Mouse (Mus musculus): ENCODE data around the gene Rpl13a.
"Not testable (repeated sequence)": the region's sequence is repeated elsewhere in the genome, so short reads cannot be mapped to it uniquely, and the experiment has no call there.

Rpl13a gene

DNA sequence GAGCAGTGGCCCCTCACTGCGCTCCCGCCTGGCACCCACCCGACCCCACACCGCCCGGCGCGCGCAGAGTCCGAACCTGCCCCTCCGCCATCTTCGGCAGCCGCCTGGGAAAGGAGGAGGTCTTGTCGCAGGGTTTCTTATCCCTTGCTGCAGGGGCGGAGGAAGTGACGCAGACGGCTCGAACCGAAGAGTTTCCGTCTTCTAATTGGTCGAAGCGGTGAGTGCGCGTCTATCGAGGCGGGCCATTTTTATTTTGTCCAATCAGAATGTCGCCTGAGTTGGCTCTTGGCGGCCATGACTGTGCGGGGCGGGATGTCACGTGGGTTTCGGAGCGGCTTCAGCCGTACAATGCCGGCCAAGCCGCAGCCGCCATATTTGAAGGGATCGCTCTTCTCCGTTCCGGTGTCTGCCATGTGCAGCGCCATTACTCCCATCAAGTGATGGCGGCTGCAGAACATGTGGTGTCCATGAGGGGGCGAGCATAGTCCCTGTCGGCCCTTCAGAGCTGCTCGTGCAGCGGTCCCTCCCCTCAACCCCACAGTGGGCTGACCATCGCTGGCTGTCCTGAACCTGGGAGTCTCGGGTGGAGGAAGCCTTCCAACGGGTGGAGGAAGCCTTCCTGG is at the start of gene Rpl13a:
TSS of gene Rpl13a (minus strand) at position 138 of the 623 bp plus-strand sequence.
- DNase-seq = peak; percentile 97 to 98

DNA sequence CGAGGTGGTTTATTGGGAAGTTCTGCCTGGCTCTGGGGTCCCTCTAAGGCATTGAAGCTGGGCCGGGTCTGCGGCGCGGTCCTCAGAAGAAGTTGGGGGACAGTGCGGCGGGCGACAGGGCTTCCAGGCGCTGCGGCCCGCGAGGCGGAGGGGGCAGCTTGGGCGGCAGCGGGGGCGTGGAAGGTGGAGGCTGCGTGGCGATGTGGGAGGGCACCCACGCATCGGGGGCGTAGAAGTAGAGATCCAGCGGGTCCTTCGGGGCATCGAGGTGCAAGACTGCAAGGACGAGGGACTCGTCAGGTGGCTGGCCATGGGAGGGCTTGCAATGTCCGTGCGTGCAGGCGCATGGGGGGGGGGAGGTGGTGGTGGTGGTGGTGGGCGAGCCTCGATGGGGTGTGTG is 47.8 kb upstream of the Rpl13a start:
- no peak for DNase-seq

DNA sequence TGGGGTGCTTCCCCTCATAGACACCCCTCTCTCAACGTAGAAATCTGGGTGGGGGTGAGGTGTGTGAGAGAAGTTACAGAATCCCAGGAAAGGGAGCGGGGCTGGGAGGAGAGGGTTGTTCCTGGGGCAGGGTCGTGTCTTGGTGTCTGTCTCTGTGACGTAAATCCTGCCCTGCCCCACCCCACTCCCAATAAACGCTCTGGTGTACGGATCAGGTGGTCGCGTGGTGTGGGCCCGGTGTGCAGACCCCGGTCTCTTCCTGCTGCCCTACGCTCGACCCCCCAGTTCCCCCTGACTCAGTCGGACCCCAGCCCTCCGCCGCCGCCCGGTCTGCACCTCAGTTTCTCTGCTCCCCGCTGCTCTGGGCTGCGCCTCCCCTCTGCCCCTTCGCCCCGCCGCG is 47.4 kb upstream of the Rpl13a start:
- DNase-seq = no peak

DNA sequence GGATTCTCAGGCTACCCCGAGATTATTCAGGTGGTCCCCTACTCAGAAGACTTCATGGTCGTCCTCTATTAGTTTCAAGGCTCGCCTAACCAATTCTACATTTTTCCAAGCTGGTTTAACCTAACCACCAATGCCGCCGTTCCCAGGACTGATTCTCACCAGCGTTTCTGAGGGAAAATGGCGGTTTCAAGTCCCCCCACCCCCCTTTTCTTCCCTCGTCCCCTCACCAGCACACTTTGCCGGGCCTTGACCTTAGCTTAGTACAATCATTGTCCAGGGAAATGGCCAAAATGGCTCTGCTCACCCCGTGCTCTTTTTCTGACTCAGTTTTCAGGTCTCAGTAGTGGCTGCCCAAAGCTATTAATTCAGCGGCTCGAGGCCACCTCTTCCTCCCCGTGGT is 46.8 kb upstream of the Rpl13a start:
- DNase-seq = no peak

DNA sequence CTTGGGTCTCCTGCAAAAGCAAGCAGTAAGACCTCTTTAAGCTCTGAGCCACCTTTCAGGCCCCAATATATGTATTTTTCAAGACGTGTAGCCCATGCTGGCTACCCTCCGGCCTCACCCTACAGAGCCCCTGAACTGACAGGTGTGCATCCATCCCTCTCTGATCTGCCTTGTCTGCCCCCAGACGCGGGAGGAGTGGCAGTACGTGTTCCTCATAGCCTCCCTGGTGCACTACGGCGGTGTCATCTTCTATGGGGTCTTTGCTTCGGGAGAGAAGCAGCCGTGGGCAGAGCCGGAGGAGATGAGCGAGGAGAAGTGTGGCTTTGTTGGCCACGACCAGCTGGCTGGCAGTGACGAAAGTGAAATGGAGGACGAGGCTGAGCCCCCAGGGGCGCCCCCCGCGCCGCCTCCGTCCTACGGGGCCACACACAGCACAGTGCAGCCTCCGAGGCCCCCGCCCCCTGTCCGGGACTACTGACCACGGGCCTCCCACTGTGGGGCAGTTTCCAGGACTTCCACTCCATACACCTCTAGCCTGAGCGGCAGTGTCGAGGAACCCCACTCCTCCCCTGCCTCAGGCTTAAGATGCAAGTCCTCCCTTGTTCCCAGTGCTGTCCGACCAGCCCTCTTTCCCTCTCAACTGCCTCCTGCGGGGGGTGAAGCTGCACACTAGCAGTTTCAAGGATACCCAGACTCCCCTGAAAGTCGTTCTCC is 46.2 kb upstream of the Rpl13a start:
- no peak for DNase-seq

DNA sequence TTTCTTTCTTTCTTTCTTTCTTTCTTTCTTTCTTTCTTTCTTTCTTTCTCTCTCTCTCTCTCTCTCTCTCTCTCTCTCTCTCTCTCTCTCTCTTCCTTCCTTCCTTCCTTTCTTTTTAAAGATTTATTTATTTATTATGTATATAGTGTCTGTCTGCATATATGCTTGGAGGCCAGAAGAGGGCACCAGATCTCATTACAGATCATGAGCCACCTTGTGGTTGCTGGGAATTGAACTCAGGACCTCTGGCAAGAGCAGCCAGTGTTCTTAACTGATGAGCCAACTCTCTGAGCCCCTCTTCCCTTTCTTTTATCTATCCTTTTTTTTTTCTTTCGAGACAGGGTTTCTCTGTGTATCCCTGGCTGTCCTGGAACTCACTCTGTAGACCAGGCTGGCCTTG is 45.2 kb upstream of the Rpl13a start:
- not testable (repeated sequence) for DNase-seq

DNA sequence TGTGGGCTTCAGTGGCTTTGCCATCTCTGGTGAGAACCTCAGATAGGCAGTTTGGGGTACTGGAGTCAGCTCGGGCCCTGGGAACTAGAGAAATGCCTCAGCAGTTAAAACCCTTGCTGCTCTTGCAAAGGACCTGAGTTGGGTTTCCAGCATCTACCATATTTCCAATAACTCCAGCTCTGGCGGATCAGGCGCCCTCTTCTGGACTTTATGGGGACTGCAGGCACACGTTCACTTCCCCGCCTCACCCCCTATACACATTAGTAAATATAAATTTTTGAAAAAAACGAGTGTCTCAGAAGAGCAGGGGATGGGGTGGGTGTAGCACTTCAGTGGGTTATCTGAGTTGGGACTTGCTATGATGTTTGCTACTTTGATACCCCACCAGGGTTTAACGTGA is 44.4 kb upstream of the Rpl13a start:
- peak; percentile 73 to 74 for DNase-seq

DNA sequence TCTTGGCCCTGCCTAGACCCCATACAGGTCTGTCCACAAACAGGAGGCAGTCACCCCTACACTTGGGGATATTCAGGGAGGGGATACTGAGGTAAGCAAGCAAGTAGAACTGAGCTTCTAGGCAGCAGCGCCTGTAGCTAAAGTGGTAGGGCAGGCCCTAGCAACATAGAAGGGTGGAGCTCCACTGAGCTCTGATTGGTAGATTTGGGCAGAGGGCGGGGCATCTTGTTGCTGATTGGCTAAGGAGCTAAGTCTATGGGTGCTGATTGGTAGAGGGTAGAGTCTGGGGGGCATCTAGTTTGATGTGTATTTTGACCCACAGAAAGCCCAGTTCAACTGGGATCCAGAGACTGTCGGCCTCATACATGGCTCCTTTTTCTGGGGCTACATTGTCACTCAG is 40.9 kb upstream of the Rpl13a start:
- peak; percentile 43 to 47 for DNase-seq

DNA sequence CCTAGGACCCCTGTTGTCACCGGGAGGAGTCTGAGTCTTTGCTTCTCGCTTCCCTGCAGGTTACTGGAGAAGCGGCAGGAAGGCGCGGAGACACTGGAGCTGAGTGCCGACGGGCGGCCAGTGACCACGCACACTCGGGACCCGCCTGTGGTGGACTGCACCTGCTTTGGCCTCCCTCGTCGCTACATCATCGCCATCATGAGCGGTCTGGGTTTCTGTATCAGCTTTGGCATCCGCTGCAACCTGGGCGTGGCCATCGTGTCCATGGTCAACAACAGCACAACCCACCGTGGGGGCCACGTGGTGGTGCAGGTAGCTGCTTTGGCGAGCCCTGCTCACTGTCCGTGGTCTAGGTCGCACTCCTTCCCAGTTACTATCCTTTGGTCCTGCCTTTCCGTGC is 40.1 kb upstream of the Rpl13a start:
- no peak for DNase-seq

DNA sequence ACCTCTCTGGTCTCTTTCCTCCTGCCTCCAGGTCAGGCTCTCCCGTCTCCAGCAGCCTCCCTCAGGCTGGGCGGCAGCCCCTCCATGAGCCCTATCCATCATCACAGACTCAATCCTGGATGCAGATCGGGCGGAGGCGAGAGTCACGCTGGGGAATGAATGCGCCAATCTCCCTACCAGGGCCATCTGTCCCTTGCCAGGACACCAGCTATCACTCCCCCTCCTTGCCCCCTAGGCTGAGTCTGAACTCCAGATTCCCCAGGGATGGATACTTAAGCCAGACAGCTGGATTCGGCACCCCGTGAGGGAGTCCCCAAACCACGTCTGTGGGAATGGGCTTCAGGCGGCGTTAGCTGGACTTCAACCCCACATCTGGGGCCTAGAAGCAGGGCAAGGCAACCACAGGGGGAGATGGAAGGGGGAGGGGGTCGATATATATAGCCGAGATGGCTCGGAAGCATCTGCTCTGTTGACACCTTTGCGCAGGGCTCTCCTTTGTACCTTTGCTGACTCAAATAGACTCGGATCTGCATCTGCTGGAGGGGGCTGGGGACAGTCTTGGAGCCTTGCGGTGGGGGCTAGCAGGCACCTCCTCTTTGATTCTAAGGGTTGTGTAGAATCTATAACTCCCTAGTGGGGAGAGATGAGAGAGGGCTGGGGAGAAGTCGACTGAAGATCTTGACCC is 39.3 kb upstream of the Rpl13a start:
- no peak for DNase-seq

DNA sequence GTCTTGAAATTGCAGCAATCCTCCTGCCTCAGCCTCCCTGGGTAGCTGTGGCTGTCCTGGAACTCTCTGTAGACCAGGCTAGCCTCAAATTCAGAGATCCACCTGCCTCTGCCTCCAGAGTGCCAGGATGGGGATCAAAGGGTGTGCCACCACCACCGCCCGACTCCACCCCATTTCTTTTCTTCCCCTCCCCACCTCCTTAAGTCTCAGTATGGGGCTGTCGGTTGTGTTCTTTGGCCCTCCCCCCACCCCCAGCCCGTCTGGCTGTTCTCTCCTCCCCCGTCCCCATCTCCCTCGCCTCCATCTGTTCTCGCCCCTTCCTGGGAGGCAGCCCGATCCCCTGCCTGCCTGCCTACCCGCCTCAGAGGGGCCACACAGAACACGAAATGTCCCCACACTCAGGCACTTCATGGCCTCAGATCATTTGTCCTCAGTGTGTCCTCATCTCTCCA is 38.4 kb upstream of the Rpl13a start:
- no peak for DNase-seq

DNA sequence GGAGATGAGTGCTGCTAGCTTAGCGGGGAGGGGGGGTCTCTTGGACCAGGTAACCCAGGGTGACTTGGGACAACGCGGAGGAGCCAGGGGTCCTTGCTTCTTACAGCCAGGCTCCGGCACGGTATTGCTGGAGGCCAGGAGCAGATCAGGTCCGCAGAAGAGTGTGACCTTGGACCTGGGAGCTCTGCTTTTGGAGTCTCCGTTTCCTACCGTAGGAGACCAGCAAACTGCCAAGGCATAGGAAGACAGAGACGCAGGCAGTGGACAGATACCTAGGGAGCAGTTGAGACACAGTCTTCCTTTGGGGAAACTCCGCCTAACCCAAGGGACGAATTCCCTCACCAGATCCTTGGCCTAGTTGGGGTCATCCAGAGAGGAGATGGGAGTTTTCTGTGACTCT is 37.1 kb upstream of the Rpl13a start:
- DNase-seq = no peak

DNA sequence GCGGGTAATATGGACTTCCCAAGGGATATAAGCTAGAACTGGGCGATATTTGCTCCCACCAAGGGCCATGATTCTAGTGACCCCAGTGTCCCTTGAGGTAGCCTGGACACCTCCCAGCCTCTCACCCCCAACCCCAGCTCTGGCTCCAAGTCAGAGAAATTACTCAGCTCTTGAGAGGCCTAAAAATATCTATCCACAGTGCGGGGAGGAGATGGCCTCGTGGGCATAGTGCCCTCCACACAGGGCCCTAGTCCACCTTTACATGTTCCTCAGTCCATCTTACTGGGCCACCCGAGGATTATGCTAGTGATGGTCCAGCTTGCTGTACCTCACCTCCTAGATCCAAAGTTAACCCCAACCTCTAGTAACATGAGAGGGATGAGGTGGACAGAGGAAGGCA is 36.3 kb upstream of the Rpl13a start:
- no peak for DNase-seq

DNA sequence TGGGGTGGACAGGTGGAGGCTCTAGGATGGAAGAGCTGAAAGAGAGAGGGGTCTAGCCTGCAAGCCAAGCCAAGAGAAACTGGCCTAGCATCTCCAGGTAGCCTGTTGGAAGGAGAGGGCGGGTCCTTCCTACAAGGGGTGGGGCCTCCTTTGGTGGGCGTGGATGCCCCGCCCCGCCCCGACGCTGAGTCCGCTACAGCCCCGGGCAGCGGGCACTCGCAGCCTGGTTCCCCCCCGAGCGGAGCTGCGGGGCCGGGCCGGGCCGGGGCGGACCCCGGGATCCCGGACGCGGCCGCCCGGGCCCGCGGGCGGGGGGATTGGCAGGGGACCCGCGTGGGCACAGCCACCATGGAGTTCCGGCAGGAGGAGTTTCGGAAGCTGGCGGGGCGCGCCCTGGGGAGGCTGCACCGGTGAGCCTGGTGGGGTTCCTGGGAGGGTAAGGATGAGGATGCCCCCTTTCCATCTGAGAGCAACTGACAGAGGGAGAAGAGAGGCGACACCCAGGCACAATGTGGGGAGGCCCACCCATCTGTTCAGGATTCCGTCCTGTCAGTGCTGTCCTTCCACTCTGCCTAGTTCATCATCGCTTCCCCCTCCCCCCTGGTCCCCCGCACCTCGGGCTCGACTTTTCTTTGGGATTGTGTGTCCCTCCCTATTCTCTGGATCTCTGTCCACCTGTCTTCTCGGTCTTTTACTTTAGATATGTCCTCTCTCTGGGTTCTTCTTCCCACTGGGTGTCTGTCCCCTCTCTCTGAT is 35.4 kb upstream of the Rpl13a start, which contains the start of gene Slc17a7:
TSS of gene Slc17a7 (plus strand) at position 215 of the 756 bp plus-strand sequence.
- DNase-seq = peak; percentile 58

DNA sequence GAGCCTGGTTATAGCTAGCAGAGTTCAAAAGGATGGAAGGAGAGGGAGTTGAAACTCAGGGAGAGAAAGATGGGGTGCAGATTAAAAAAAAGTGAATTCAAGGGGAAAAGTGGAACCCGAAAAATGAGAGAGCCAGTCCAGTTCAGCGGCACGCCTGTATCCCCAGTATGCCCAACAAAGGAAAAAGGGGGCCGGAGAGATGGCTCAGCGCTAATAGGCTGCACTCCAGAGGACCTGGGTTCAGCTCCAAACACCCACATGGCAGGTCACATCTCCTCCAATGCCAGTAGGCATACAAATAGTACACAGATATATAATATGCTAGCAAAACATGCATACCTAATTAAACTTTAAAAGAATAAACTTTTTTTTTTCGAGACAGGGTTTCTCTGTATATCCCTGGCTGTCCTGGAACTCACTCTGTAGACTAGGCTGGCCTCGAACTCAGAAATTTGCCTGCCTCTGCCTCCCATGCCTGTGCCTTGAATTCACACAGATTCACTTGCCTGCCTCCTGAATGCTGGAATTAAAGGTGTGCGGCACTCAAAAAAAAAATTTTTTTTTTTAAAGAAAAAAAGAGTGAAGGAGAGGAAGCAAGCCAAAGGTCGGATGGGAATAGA is 34.5 kb upstream of the Rpl13a start:
- no peak for DNase-seq

DNA sequence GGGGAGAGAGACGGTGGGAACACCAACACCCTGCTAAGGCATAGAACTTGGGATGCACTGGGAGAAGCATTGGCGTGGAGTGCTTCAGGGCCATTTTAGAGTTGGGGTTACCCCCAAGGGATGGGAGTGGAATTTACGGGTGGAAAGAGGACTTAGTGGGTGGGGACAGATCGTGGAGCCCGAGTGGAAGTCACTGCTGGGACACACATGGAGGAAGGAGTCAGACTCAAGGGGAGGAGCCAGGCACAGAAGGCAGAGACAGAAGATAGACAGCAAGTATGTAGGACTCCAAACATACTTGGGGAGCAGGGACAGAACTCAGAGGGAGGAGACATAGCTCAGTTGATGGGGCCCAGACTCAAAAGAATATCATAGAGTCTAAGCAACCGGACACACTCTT is 34.0 kb upstream of the Rpl13a start:
- DNase-seq = no peak

DNA sequence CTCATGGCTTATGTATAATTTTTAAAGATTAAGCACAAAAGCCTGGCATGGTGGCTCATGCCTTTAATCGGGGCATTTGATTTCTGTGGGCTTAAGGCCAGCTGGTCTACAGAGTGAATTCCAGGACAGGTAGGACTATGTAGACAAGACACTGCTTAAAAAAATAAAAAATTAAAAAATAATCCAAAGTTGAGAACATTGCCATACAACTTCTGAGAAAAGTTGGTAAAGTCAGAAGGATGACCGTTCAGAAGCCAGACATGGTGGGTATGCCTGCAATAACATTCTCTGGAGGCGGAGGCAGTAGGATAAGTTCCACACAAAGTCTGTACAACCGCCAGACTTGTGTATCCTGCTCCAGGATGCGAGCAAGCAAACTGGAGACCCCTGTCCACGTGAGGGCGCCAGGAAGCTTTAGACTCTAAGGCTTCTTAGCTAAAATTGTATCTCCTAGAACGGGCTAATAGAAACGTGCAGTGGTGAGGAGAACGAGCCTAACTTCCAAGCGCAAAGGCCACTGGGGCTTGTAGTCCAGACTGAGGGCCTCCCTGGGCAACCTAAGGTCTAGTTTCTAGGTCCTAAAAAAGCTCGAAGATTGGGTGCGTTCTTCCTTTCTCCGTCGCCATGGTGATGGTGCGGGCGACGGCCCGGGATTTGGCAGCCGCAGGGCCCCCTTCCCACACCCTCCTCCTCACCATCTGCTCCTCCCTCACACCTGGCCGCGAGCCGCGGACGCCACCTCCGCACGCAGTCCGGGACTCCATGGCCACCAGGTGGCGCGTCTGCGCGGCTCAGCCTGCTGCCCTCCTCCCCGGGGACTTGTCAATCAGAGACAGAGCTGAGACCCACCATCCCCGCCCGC is 33.3 kb upstream of the Rpl13a start:
- peak; percentile 93 to 94 for DNase-seq

DNA sequence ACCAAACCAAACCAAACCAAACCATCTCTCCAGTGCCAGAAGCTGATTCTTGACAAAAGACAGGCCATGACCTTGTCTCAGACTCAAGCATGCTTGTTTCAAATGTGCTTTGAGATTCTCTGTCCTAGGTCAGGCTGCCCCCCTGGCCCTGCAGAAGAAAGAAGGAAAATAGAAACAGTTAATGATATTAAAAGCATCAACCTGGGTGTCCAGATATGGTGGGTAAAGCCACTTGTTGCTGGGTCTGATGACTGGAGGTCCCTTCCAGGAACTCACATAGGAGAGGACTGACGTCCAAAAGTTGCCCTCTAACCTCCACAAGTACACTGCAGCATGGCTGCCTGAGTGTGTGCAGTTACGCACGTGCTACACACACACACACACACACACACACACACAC is 32.3 kb upstream of the Rpl13a start:
- DNase-seq = no peak

DNA sequence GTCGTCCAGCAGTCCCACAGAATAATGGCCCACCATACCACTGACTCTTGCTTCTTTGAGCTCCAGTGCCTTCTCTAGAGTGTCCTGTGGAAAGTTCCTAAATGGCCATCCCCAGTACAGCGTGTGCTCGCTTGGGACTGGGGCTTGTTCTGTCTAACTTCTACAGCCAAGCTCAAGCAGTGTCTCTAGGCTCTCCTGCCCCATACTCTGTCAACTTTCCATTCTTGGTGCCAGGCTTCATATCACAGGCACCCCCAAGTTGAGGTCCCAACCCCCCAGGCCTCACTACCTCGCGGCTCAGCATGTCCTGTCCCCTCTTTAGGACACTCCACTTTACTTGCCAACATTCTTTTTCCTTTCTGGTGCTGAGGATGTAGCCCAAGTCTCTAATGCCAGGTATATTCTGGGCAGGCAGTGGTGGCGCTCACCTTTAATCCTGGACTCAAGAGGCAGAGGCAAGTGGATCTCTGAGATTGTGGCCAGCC is 31.8 kb upstream of the Rpl13a start:
- DNase-seq = no peak

DNA sequence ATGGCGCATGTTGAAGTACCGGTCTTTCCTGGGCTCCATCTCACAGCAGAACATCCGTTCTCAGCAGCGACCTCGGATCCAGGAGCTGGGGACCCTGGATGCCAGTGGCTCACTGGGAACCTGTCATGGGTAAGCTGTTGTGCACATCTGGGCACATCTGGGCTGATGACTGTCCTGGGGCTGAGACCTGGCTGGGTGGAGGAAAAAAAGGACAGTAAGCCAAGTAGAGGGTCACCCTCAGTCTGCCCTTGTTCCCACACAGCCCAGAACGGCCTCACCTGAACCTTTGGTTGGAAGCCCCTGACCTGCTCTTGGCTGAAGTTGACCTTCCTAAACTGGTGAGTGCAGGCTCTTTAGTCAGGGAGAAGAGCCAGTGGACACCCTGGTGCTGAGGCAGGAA is 30.4 kb upstream of the Rpl13a start:
- no peak for DNase-seq

DNA sequence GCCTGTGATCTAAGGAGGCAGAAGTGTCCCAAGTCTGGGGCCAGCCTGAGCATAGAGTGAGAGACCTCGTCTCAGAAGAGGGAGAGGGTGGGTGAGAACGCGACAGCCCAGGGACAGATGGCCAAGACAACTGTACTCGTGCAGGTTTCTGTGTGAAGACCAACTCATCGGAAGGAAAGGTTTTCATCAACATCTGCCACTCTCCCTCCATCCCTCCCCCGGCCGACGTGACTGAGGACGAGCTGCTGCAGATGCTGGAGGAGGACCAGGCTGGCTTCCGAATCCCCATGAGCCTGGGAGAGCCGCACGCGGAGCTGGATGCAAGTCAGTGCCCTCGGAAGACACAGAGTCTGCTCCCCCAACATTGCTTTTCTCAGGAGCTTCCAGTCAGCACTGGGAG is 28.9 kb upstream of the Rpl13a start:
- no peak for DNase-seq

DNA sequence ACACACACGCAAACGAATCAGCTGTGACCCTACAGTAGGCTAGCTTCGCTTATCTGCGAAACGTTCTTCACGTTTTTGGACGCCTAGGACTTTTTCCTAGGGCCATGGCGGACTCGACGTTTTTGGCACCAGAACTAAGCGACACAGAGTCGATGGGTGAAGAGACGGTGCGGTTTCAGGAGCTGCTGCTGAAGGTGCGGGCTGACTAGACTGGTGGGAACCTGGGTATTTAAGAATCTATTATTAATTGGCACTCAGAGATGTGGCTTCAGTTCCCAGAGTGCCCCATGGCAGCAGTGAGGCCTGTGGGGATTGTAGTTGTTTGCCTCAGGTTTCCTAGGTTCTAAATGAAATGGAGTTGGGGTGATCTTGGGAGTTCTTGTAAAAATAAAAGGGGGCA is 27.6 kb upstream of the Rpl13a start:
- no peak for DNase-seq

Measured in B cell, adult 2 months (primary cell).